Mouse (Mus musculus) cerebellum, postnatal 36 days (tissue): ENCODE measurements at regions not wholly inside any gene's neighbourhood (a gene's known extent, or its start where the extent isn't known, plus 50 kb on each side); places are given as distances from the start of the nearest gene placed in this dataset.

Experiments
- DNase-seq, 2 experiments: peaks; one replicate each; pipeline ENCODE4 v3.0.0; 2021 to 2022; ENCODE audit warnings: mixed read lengths in 2 of 2

GRCm38 (mm10) chr11:112839721-112840494, 57.9 kb downstream of the Sox9 start:
- no peak for DNase-seq

GRCm38 (mm10) chr11:112840495-112840828, 58.4 kb downstream of the Sox9 start:
- DNase-seq, result no peak

GRCm38 (mm10) chr11:112844258-112844901, 62.4 kb downstream of the Sox9 start:
- DNase-seq, result no peak

GRCm38 (mm10) chr11:112847146-112847545, 65.1 kb downstream of the Sox9 start:
- no peak for DNase-seq

- DNase-seq, result no peak
Observed at GRCm38 (mm10) chr11:112847851-112848250, 65.8 kb downstream of the Sox9 start.

- no peak for DNase-seq
Observed at GRCm38 (mm10) chr11:112849974-112850373, 68.0 kb downstream of the Sox9 start.

- DNase-seq, result no peak
Observed at GRCm38 (mm10) chr11:112850532-112851272, 68.7 kb downstream of the Sox9 start.

- no peak for DNase-seq
Observed at GRCm38 (mm10) chr11:112851321-112851720, 69.3 kb downstream of the Sox9 start.

GRCm38 (mm10) chr11:112855975-112856374, 74.0 kb downstream of the Sox9 start:
- DNase-seq, result no peak

- DNase-seq, result no peak
Observed at GRCm38 (mm10) chr11:112859309-112859708, 77.3 kb downstream of the Sox9 start.

GRCm38 (mm10) chr11:112860797-112861196, 78.8 kb downstream of the Sox9 start:
- DNase-seq, result no peak

GRCm38 (mm10) chr11:112861233-112861632, 79.2 kb downstream of the Sox9 start:
- DNase-seq, result no peak

GRCm38 (mm10) chr11:112865836-112866235, 83.8 kb downstream of the Sox9 start:
- no peak for DNase-seq

- DNase-seq, result no peak
Observed at GRCm38 (mm10) chr11:112869571-112869970, 87.5 kb downstream of the Sox9 start.

GRCm38 (mm10) chr11:112870201-112871035, 88.4 kb downstream of the Sox9 start:
- DNase-seq, result no peak

GRCm38 (mm10) chr11:112872677-112873367, 90.8 kb downstream of the Sox9 start:
- DNase-seq, result no peak

GRCm38 (mm10) chr11:112874239-112874638, 92.2 kb downstream of the Sox9 start:
- DNase-seq, result no peak

GRCm38 (mm10) chr11:112876226-112876625, 94.2 kb downstream of the Sox9 start:
- no peak for DNase-seq

- no peak for DNase-seq
Observed at GRCm38 (mm10) chr11:112878436-112878835, 96.4 kb downstream of the Sox9 start.

- DNase-seq, result no peak
Observed at GRCm38 (mm10) chr11:112880736-112881135, 98.7 kb downstream of the Sox9 start.

GRCm38 (mm10) chr11:112885336-112885940, 103.4 kb downstream of the Sox9 start:
- DNase-seq, result no peak

- no peak for DNase-seq
Observed at GRCm38 (mm10) chr11:112886139-112886538, 104.1 kb downstream of the Sox9 start.
